Comparison of ENCODE assay signal across 29 mouse cellular contexts in genomic region chr19:32194863-32195262, GRCm38 (mm10).
DNase-seq lines count a peak whose midpoint lies in the region; ATAC-seq and TF ChIP-seq lines count a peak whose summit lies in the region.
"Had no signal": no experiment of that assay in that cellular context is flagged by ENCODE, and none has a peak within 500 bp of the region (broad histone marks: within the 10 kb centered on the region; RNA-seq: fewer than 3 reads in every experiment).

No protein-coding gene starts in this region.

- H3K27me3 ChIP-seq in heart, postnatal 0 days (ENCODE audit: control insufficient read depth, insufficient read depth, low read length) = no peaks in the 10 kb centered on the region
- no peaks in the 10 kb centered on the region for H3K27me3 ChIP-seq in kidney, embryonic 14.5 days (ENCODE audit: control insufficient read depth, insufficient read depth, low read length)
- H3K27me3 ChIP-seq: embryonic facial prominence, embryonic 15.5 days; forebrain, embryonic 12.5 days; megakaryocyte, embryonic 14.5 days; midbrain, embryonic 12.5 days; neural tube, embryonic 12.5 days had no signal

- no peak overlapping the region for H3K4me3 ChIP-seq in heart, postnatal 0 days (ENCODE audit: low read depth, low read length)
- H3K4me3 ChIP-seq in brown adipose tissue, adult 24 weeks (ENCODE audit: insufficient read depth, low read depth, low read length) = no peak overlapping the region
- no peak overlapping the region for H3K4me3 ChIP-seq in kidney, embryonic 14.5 days (ENCODE audit: low read length)
- H3K4me3 ChIP-seq: embryonic facial prominence, embryonic 10.5 days; embryonic facial prominence, embryonic 15.5 days; forebrain, embryonic 12.5 days; megakaryocyte, embryonic 14.5 days; midbrain, embryonic 12.5 days; myocyte; neural tube, embryonic 12.5 days had no signal

- H3K36me3 ChIP-seq in heart, postnatal 0 days (replicated peaks; ENCODE audit: control insufficient read depth, insufficient read depth, low read length) = peaks cover 5% of the 10 kb centered on the region; the same call in 1 of the 2 replicates
- no peaks in the 10 kb centered on the region for H3K36me3 ChIP-seq in kidney, embryonic 14.5 days (ENCODE audit: control insufficient read depth, insufficient read depth, low read length)
- H3K36me3 ChIP-seq: embryonic facial prominence, embryonic 10.5 days; embryonic facial prominence, embryonic 15.5 days; forebrain, embryonic 12.5 days; midbrain, embryonic 12.5 days; neural tube, embryonic 12.5 days had no signal

- ATAC-seq in heart, postnatal 0 days (ENCODE audit: insufficient read depth, low read depth) = no peak
- no peak for ATAC-seq in kidney, embryonic 14.5 days (ENCODE audit: low FRiP score, low TSS enrichment)
- no peak for ATAC-seq in frontal cortex, adult (ENCODE audit: low TSS enrichment)
- ATAC-seq: forebrain, postnatal 0 days had no signal

- no peaks in the 10 kb centered on the region for H3K9me3 ChIP-seq in heart, postnatal 0 days (replicated peaks; ENCODE audit: control insufficient read depth, low read length)
- H3K9me3 ChIP-seq in kidney, embryonic 14.5 days (ENCODE audit: control insufficient read depth, low read length) = no peaks in the 10 kb centered on the region
- H3K9me3 ChIP-seq: embryonic facial prominence, embryonic 10.5 days; embryonic facial prominence, embryonic 15.5 days; forebrain, embryonic 12.5 days; megakaryocyte, embryonic 14.5 days; midbrain, embryonic 12.5 days; neural tube, embryonic 12.5 days had no signal

- DNase-seq in heart, adult 11 months = peak; percentile 21
- DNase-seq in heart, adult 8-10 months (ENCODE audit: low spot score) = no peak
- no peak for DNase-seq in heart, postnatal 0 days (ENCODE audit: low spot score)
- no peak for DNase-seq in heart, postnatal 25 days (ENCODE audit: low spot score)
- DNase-seq in ES-CJ7 (ENCODE audit: low read depth, low spot score) = peak; percentile 90
- DNase-seq: adrenal gland, postnatal 10 days; cerebellum, adult 11 months; cerebellum, adult 9-11 months; forebrain, postnatal 0 days; gastrocnemius, postnatal 36 days; kidney, adult 18-20 months; liver; lung, embryonic 14.5 days; lung, postnatal 4 days; right cerebral cortex, adult 18-20 months; spleen, adult 18-20 months; thymus, postnatal 14 days had no signal

- WGBS in heart, postnatal 0 days = 6% methylated on average over 1 of the region's 1 CpGs
- 24% methylated on average over 1 of the region's 1 CpGs for WGBS in kidney, embryonic 14.5 days

- H3K27ac ChIP-seq in heart, postnatal 0 days (ENCODE audit: low read depth) = peak overlapping the region; percentile 33; the same call in 1 of the 2 replicates
- peak overlapping the region; percentile 94 for H3K27ac ChIP-seq in brown adipose tissue, adult 24 weeks (replicated peaks; ENCODE audit: low read depth, low read length)
- no peak overlapping the region for H3K27ac ChIP-seq in kidney, embryonic 14.5 days (ENCODE audit: low read depth, low read length)
- H3K27ac ChIP-seq: embryonic facial prominence, embryonic 10.5 days; embryonic facial prominence, embryonic 15.5 days; forebrain, embryonic 12.5 days; hindbrain, embryonic 14.5 days; liver, embryonic 14.5 days; midbrain, embryonic 12.5 days; neural tube, embryonic 12.5 days had no signal

- H3K4me2 ChIP-seq in heart, postnatal 0 days (ENCODE audit: low read depth, low read length) = no peak overlapping the region
- H3K4me2 ChIP-seq in kidney, embryonic 14.5 days (replicated peaks; ENCODE audit: low read depth, low read length) = no peak overlapping the region
- H3K4me2 ChIP-seq: embryonic facial prominence, embryonic 15.5 days; forebrain, embryonic 12.5 days; hindbrain, embryonic 14.5 days; lung, embryonic 14.5 days; midbrain, embryonic 12.5 days; neural tube, embryonic 12.5 days had no signal

- TF ChIP-seq CTCF in heart, postnatal 0 days (IDR thresholded peaks at IDR 0.05; ENCODE audit: low read depth) = no peak

- H3K4me1 ChIP-seq in heart, postnatal 0 days (ENCODE audit: control insufficient read depth, insufficient read depth) = peaks cover 37% of the 10 kb centered on the region
- H3K4me1 ChIP-seq in brown adipose tissue, adult 24 weeks (ENCODE audit: control insufficient read depth, insufficient read depth, insufficient read length, low read length) = peaks cover 34% of the 10 kb centered on the region
- H3K4me1 ChIP-seq in kidney, embryonic 14.5 days (ENCODE audit: control insufficient read depth, insufficient read depth, low read length) = no peaks in the 10 kb centered on the region
- H3K4me1 ChIP-seq: forebrain, embryonic 12.5 days; midbrain, embryonic 12.5 days; neural tube, embryonic 12.5 days had no signal

- intact Hi-C loops in heart, postnatal 25 days (cut with DNase I) = no loop called here

- H3K9ac ChIP-seq in heart, postnatal 0 days (replicated peaks; ENCODE audit: low read depth, low read length) = no peak overlapping the region
- no peak overlapping the region for H3K9ac ChIP-seq in kidney, embryonic 14.5 days (ENCODE audit: low read depth, low read length)
- H3K9ac ChIP-seq: embryonic facial prominence, embryonic 15.5 days; forebrain, embryonic 12.5 days; forebrain, postnatal 0 days; hindbrain, embryonic 14.5 days; liver, embryonic 14.5 days; lung, embryonic 14.5 days; midbrain, embryonic 12.5 days; neural tube, embryonic 12.5 days had no signal

- no peak for TF ChIP-seq EP300 in heart, postnatal 0 days (IDR thresholded peaks at IDR 0.05; ENCODE audit: low read depth)

Comparison
In these comparisons a context has a peak if more than half of its experiments do, and no peak if none do; other contexts are left out.
1. DNase-seq: peak in heart, adult 11 months (single experiment) and ES-CJ7 (single experiment); none in heart, adult 8-10 months (single experiment), heart, postnatal 0 days (single experiment) and heart, postnatal 25 days (single experiment).